Mouse (Mus musculus): Measurements from ENCODE around the gene Tex14.
"Not testable (repeated sequence)": the region's sequence is repeated elsewhere in the genome, so short reads cannot be mapped to it uniquely, and the experiment has no call there.

GRCm38 (mm10) chr11:87472058-87472457, 67.2 kb downstream of the Tex14 start:
- not testable (repeated sequence) for TF ChIP-seq POLR2AphosphoS2 (IDR thresholded peaks at IDR 0.05; ENCODE audit: low read length); CTCF (IDR thresholded peaks at IDR 0.05 in 2 of 3, conservative IDR thresholded peaks at IDR 0.05 in 1 of 3; ENCODE audit: control insufficient read depth in 1 of 3, insufficient read depth in 1 of 3, low read depth in 2 of 3, low read length in 3 of 3, poor library complexity in 1 of 3, severe bottlenecking in 1 of 3); TAL1 (IDR thresholded peaks at IDR 0.05; ENCODE audit: low read length); GATA1 (IDR thresholded peaks at IDR 0.05; ENCODE audit: low read depth, low read length); MEF2A (IDR thresholded peaks at IDR 0.05; ENCODE audit: extremely low read depth, insufficient replicate concordance, low read depth, low read length, poor library complexity, severe bottlenecking); MAX (IDR thresholded peaks at IDR 0.05; ENCODE audit: low read length); E2F4 (IDR thresholded peaks at IDR 0.05; ENCODE audit: borderline replicate concordance, low read depth, low read length); TCF12 (IDR thresholded peaks at IDR 0.05; ENCODE audit: low read depth, low read length); GABPA (IDR thresholded peaks at IDR 0.05; ENCODE audit: low read depth, low read length); MYB (IDR thresholded peaks at IDR 0.05; ENCODE audit: low read depth, low read length); ZNF384 (IDR thresholded peaks at IDR 0.05; ENCODE audit: low read depth, low read length); MAFK (IDR thresholded peaks at IDR 0.05; ENCODE audit: borderline replicate concordance, low read depth, low read length)
